Mouse (Mus musculus) thymus, postnatal 14 days (tissue): ENCODE data around the gene Rufy4.
"Not testable (repeated sequence)": the region's sequence is repeated elsewhere in the genome, so short reads cannot be mapped to it uniquely, and the experiment has no call there.

Experiments
- DNase-seq: peaks from one replicate; pipeline ENCODE4 v3.0.0; 2021

Gene Rufy4

DNA sequence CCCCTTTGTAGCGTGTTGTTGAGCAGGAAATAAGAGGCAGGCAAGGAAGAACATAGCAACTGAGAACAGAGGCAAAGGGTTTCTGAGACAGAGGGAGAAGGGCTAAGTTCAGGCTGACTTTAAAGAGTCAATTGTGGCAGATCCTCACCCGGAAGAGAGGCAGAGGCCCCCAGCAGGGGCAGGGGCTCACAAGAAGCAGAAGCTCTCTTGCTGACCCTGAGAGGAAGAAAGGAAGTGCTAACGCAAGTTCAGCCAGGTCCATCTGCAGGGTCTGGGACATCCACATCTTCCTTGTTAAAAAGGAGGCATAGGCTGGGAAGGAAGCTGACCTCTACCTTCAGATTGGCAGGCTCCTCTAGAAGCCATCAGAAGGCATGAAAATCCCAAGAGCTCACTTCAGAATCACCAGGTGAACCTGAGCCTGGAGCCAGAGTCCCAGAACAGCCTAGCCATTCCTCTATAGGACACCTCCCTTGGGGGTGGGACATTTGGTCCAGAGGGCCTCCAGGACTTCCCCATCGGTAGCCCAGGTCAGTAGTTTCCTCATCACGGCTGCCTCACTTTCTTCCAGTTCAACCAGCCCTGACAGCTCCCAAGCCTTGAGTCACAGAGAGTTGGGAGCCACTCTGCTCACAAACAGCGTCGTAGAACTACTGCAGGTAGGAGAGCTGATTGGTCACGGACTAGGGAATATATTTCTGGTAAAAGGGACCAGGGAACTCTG, 28.3 kb downstream of the Rufy4 start, which contains the start of gene Cxcr2:
Gene Cxcr2, plus strand, starts transcription at position 529 of the 724 bp plus-strand sequence.
- DNase-seq: peak; percentile 49

DNA sequence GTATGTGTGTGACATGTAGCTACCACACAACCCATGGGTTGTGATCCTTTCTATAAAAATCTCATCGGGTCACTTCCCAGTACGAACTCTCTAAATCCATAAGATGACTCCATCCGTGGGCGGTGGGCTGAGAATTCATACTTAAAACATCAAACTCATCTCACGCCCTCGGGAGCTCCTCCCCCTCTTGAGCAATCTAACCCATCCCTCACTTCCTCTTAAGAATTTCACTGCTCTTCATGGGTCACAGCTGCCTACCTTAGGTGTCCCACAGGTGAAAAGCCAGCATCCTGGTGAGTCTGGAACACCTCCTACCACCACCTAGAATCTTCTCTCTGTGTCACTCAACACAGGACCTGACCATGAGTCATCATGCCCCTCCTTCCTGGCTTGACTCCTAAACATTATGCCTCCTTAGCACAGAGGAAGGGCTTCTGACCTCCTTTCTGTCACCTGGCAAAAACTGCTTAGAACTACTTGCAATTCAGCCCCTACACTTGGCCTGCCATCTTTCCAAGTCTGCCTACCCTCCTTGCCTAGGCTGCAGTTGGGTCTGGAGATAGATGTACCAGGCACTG, 30.2 kb downstream of the Rufy4 start:
- DNase-seq: no peak

- DNase-seq: no peak
Measured at GRCm38 (mm10) chr1:74156381-74156910, 31.1 kb downstream of the Rufy4 start.

DNA sequence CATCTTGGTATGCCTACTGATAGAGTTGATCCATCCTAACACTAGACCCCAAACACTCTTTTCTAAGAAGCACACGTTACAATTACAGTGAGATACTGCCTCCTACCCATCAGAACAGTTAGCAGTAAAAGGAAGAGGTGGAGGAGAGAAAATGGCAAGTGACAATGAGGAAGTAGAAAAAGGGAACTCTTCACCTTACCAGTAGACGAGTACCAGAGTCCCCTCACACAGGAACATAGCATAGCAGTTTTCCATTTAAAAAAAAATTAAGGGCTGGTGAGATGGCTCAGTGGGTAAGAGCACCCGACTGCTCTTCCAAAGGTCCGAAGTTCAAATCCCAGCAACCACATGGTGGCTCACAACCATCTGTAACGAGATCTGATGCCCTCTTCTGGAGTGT, 34.3 kb downstream of the Rufy4 start:
- not testable (repeated sequence) for DNase-seq

DNA sequence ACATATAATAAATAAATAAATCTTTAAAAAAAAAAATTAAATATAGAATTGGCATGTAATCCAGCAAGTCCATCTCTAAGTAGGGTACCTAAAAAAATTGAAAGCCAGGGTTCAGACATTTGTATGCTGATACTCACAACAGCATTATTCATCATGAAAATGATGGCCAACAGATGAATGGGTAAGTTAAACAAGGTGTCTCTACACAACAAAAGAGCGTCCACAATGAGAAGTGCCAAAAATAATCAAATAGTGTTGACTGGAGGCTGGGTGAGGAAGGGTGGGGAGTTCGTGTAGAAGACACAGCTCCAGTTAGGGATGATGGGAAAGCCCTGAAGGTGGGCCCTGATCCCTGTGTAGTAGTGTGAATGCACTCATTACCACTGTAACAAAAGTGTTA, 34.7 kb downstream of the Rufy4 start:
- DNase-seq: no peak

DNA sequence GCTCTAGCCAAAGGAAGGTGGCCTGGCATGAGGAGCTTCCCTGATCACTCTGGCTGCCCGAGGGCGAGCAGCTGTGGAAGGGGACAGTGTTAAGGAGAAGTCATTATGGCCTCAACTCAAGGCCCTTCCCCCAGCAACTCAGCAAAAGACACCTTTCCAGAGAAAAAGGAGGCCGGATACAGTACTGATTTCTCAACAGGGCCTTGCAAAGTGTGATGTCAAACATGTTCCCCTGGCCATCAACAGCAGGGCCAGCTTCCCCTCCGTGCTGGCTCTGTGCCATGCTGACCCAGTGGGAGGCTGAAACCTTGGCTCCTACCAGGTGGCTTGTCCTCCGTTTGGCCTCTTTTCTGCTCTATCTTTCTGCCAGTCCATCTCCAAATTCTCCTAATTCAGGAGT, 41.8 kb downstream of the Rufy4 start:
- no peak for DNase-seq

- DNase-seq: no peak
Measured at GRCm38 (mm10) chr1:74169721-74170120, 44.4 kb downstream of the Rufy4 start.

- DNase-seq: no peak
Measured at GRCm38 (mm10) chr1:74172722-74173121, 47.4 kb downstream of the Rufy4 start.

DNA sequence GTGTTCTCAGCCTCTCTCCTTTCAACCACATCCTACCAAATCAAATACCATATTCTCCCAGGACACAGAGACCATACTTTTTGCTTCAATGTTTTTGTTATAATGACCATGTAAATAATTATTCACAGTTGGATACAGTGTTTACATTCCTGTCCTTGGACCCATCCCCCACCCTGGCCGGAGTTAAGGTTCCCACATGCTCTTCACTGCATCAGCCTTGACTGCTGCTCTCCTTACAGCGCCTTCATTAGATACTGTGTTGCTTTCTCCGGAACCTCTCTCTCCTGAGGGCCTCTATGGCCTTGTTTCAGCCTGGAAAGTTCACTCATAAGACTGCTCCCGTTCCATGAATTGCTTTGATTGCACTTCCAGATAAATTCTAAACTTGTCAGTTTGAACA, 50.4 kb downstream of the Rufy4 start:
- no peak for DNase-seq

DNA sequence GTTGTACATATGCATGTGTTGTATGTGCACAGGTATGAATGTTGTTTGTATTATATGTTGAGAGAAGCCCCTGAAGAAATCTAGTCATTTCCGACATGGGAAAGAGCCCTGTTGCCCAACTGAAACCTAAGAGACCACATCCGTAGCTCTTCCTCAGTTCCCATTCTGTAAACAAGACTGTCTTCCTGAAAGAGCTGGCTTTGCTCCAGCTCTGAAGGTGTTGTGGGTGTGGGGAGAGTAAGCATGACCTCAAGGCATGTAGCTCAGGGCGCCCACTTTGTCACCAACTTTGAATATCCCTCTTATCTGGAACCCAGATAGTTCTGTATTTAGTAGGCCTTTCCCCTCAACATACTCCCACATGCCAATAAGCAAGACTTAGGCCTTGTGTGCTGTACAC, 53.3 kb downstream of the Rufy4 start:
- no peak for DNase-seq

DNA sequence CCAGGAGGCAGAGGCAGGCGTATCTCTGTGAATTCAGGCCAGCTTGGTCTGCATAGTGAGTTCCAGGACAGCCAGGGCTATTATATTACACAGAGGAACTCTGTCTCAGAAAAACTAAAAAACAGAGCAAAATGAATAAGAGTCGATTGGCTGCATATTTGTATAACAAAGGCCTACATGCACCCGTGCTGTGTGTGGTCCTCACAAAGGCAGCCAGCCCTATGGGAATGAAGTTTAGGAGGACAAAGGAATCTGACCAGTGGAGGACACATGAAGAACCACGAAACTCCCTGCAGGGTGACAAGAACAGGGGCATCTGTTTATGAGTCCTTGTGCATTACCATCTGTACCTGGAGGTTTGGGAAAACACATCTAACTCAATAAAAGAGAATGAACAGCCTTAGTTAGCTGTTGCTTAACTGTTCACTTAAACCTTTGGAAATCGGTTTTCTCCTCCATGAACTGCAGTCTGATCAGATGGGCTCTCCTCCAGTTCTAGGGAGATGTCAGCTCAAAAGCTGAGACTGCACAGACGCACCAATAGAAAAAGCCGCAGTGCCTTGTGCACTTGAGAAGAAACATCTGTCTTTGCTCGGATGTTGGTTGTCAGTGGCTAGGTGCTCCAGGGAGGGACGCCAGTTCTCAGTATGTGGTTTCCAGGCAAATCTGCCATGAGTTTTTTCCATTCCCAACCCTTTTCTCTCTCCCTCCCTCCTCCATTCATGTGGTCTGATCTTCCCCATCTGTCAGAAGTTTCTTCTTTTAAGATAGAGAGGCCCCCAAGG, 54.5 kb downstream of the Rufy4 start:
- DNase-seq: no peak

DNA sequence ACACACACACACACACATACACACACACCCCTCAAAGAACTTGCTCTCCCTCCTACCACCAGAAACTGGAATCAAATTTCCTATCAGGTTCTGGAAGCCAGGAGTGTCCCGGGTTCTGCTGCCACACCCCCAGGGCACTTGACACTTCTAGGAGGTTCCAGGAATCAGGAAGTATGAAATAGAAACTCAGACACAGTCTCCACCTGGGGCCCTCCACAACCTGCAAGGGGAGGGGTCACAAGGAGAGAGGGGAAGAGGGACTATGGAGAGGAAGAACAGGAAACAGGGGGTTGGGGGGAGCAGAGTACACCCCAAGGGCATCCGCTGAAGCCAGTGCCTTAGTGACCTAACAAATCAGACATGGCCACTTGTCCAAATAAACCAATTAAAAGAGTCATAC, 56.1 kb downstream of the Rufy4 start:
- no peak for DNase-seq

GRCm38 (mm10) chr1:74183006-74183405, 57.7 kb downstream of the Rufy4 start:
- no peak for DNase-seq

DNA sequence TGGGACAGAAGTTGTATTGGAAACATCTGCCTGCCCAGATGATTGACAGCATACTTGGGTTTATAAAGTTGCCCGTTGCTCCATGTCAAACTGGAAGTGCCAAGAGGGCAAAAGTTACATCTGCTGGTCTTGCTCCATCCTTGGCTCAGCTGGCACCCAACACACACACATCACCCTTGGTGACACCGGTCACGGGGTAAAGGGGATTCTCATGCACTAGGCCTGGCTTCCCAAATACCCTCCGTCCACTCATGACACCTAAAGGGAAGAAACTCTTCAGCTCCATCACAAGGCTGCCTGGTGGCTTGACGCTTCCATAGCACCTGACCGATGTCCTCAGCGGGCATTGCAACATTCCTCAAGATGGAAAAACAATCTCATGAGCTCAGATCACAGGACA, 65.1 kb downstream of the Rufy4 start:
- no peak for DNase-seq

- DNase-seq: no peak
Measured at GRCm38 (mm10) chr1:74192711-74193110, 67.4 kb downstream of the Rufy4 start.

- no peak for DNase-seq
Measured at GRCm38 (mm10) chr1:74194445-74194844, 69.1 kb downstream of the Rufy4 start, which contains the start of gene Cxcr1. Gene Cxcr1, minus strand, starts transcription at chr1:74194631.

DNA sequence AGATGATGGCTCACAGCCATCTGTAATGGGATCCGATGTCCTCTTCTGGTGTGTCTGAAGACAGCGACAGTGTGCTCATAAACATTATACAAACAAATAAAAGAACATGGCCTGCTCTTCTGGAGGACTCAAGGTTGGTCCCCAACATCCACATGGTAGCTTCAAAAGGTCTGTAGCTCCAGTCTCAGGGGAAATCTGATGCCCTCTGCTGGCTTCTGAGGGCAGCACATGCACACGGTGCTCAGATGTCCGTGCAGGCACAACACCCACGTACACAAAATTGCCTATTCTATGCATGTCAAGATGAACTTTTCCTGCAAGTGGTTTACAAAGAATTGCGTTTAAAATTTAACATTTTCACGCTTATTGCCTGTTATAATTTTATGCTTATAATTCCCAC, 70.6 kb downstream of the Rufy4 start:
- peak; percentile 42 for DNase-seq

DNA sequence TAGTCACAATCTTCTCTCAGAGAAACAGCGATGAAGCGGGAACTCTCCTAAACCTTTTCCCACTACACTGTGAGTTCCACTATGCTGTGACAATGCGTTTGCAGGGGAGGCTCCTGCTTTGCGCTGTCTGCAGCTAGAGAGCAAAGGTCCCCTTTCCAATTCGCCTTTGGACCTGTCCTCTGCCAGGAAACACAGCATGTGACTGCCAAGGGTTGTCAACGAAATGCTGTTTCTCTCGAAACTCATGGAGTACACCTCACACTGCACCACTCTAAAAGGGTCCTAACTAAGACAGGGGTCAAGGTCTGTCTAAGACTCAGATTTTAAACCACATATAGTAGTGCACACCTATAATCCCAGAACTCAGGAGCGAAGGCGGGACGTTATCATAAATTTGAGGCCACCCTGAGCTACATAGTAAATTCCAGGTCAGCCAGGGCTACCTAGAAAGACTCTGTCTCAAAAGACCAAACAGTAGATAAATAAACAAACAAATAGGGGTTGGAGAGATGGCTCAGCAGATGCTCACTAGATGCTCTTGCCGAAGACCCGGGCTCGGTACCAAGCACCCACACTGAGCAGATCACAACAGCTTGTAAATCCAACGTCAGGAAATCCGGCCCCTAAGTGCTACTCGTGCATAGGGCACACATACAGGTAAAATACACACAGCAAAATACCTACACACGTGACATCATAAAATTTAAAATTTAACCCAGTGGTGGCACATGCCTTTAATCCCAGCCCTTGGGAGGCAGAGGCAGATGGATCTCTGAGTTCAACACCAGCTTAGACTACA, 71.5 kb downstream of the Rufy4 start:
- no peak for DNase-seq
